Mouse (Mus musculus) megakaryocyte-erythroid progenitor cell, adult 5-6 weeks (primary cell): Measurements from ENCODE around the gene Hectd4. TPM values are rescaled to one million over a fixed set of nuclear protein-coding genes. Genes with fewer than 3 reads are reported as not detected.

ENCODE experiments used
- ATAC-seq: replicated peaks from 2 replicates; pipeline ENCODE4 v1.8.0; 2016; ENCODE audit warnings: mild to moderate bottlenecking, inconsistent platforms; ENCODE audit not compliant: severe bottlenecking, poor library complexity, low FRiP score, low TSS enrichment
- total RNA-seq, 2 experiments: library from RNA; stranded (forward) in 1 of 2; stranded (reverse) in 1 of 2; fragments of 200-1000, 215-1000 nt in 1 of 2; fragments of >200 nt in 1 of 2; fragmentation: Nextera tagmentation in 1 of 2; gene quantifications; 2 replicates each; pipeline ENCODE4 v1.2.3; 2014 to 2017

The Hectd4 gene
- total RNA-seq, 2 experiments from 2014 or later, result 25.7 to 53.9 TPM

DNA sequence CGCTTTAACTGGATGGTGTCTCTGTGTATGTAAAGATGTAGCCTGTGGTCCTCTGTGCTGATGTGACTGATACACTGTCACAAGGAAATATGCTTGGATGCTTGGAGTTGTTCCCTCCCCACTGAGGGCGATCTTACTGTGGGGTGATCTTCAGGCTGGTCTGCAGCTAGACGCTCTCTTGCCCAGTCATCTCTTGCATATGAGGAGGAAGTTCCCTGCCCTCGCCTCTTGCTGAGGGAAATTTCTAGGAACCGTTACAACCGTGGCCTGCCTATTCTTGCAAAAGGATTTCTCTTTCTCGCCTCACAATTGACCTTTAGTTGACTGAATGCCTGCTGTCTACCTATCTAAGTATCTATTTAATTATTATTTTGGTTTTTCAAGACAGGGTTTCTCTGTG, 35.0 kb downstream of the Hectd4 start:
- ATAC-seq, result no peak

DNA sequence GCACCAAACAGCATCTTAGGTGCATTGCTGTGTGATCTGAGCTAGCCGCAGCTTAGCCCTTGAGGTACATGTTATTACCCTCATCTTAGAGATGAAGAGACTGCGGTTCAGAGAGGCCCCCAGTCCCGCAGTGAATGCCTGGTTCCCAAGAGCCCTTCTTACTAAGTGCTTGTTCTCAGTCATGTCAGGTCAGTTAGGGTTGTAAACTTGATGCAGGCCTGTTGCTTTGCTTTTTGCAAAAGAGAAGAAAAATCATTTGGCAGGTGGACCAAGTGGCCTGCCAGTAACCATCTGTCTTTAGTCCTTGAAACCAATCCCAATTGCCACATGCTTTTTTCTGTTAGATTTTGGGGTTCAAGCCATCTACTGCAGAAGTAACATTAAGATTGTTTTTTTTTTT, 41.8 kb downstream of the Hectd4 start:
- ATAC-seq, result no peak

DNA sequence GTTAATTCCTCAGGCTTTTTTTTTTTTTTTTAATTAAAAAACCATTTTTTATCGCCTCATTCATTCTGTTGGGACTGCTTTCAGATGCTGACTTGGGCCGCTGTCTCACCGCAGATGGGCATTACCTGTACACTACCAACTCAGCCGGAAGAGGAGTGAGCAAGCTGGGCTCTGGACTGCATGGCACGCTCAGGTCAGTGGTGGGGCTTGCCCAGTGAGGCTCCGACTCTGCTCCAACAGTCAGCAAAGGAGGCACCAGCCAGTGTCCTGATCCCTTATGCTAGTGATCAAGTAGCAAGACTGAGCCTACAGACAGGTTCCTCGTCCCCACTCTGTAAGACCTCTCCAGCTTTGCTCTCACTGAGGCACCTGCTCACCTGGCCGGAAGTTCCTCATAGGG, 42.4 kb downstream of the Hectd4 start:
- no peak for ATAC-seq

DNA sequence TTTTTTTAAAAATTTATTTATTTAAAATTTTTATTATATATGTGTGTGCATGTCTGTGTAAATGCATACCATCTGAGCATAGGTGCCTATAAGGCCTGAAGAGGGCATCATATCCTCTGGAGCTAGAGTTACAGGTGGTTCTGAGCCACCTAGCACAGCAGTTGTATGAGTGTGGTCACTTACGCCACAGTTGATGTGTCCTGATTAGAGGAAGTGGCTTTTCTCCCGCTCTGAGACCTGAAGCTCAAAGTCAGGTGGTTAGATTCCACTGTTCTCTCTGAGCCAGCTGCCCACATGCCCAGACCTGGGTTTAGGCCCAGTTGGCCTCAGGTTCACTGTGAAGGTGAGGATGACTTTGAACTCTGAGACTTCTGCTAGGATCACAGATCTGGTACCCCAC, 44.6 kb downstream of the Hectd4 start:
- no peak for ATAC-seq

DNA sequence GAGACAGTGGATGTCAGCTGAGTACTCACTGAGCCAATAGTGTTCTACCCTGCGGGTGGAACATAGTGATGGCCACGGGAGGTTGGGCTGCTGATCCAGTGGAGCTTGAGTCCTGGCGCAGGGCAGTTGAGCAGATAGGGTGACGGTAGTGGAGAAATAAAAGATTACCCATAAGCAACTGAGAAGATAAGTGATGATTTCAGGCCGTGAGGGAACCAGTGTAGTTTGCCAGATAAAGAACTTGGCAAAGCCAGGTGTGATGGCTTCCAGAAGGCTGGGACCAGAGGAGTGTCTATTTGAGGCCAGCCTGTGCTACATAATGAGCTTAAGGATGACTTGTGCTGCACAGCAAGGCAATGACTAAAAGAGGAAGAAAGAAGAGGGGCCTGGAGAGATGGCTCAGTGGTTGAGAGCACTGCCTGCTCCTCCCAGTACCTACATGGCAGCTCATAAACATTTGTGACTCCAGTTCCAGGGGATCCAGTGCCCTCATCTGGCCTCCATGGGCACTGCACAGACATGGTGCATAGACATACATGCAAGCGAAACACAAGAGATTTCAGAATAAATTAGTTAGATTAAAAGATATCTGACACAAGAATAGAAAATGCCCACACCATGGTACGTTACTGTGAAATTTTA, 46.8 kb downstream of the Hectd4 start:
- ATAC-seq, result peak; percentile 94

DNA sequence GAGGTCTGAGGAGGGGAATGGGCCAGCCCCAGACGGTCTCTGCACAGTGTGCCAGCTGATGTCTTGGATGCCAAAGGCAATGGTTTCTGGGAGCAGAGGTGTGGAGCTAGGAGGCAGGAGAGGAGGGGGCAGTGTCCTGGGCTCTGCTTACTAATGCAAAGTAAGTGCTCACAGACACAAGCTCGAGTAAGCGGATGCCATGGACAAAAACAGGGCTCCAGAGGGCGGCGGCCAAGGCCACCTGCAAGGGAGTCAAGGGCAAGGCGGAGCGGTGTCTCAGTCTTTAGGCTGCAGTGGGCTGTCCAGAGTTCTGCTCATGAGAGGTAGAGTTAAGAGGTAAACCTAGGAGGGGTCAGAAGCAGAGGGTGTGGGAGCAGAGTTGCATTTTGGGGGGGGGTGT, 51.0 kb downstream of the Hectd4 start:
- ATAC-seq, result no peak

DNA sequence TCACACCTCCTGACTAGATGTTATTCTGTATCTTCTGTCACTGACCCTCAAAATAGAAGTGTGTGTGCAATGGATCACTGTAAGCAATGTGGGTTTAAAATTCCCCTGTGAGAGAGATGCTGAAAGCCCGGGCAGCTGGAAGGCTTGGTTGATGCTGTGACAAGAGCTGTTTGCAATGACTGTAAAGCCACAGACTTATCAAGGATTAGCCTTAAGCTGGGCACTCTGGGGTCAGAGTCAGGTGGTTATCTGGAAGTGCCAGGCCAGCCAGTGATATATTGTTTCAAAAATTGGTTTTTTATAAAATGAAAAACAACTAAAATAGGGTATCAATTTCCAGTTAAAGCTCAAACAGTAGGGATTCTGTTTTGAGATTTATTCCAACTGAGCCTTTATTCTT, 56.8 kb downstream of the Hectd4 start:
- ATAC-seq, result peak; percentile 67

DNA sequence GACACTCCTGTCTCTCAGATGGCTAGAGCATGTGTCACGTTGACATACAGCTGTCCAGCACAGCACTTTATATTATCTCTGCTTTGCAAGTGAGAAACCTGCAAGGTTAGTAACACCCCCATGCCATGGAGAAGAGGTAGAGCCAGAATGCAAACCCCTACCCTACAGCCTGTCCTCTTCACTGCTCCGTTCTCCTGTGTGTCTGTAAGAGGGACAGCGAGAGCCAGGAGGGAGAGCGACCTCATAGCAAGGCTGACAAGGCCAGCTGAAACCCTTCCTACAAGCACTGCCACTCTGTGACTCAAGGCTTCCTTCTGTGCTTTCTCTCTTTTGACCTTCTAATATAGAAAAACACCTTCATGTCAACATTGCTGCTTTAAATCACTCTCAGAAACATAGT, 60.4 kb downstream of the Hectd4 start:
- no peak for ATAC-seq

DNA sequence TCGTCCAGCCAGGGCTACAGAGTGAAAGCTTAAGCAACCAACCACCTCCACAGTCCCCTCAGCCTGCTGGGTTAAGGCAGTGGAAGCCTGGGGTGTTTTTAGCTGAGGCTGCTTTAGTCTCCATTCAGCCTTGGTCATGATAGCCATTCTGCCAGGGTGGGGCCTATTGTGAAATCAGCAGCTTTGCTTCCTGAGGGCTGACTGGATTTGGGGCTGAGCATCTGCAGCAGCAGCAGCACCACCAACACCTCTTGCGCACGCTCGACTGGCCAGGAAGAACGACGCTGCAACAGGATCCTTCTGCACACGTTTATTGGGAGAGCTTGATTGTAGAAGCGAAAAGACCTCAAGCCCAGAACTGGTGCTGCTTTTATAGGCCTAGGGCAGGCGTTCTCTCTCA, 63.0 kb downstream of the Hectd4 start:
- ATAC-seq, result no peak

DNA sequence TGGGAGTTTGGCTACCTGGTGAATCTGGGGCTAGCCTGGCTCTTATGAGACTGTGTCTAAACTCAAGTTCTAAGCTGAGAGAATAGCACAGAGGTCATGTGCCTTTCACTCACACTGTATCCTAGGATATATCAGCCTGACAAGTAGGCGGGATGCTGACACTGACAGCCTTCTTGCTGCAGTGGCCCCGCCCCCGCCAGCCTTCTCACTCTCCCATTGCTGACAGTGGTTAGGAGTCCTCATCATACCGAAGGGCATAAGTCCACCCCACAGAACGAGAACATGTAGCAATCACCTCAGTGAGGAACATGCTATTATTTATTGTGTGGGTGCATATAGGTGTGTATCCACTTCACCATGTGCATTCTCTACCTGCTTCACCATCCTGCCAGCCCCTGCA, 64.8 kb downstream of the Hectd4 start:
- ATAC-seq, result no peak

DNA sequence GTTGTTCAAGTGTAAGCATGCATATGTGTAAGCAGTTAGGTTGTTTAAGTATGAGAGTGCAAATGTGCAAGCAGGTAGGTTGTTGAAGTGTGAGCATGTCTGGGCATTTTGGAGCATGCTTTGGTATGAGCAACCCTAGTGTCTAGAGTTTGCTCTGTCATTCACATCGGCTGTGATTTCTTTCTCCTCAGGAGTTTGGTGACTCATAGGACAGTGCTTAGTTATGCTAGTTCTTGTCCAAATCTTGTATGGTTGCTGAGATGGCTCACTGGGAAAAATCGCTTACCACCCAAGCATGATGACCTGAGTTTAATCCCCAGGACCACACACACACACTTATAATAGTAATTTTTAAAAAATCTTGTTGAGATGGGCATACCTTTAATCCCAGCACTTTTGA, 67.2 kb downstream of the Hectd4 start:
- ATAC-seq, result no peak

DNA sequence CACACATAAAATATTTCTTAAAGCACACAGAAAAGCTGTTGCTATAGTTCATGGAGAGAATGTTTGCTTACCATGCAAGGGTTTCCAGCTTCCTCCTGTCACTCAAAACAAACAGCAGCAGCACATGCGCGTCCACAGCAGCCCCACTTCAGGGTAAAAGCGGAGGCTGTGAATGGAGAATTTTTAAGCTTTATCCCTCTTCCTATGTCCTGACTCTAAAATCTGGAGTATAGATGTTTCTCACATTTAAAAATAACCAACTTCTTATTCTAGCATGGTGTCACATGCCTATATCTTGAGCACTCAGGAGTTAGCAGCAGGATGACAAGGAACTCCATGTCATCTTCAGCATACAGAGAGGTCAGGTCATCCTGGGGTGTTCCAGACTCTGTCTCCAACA, 70.3 kb downstream of the Hectd4 start:
- ATAC-seq, result no peak

DNA sequence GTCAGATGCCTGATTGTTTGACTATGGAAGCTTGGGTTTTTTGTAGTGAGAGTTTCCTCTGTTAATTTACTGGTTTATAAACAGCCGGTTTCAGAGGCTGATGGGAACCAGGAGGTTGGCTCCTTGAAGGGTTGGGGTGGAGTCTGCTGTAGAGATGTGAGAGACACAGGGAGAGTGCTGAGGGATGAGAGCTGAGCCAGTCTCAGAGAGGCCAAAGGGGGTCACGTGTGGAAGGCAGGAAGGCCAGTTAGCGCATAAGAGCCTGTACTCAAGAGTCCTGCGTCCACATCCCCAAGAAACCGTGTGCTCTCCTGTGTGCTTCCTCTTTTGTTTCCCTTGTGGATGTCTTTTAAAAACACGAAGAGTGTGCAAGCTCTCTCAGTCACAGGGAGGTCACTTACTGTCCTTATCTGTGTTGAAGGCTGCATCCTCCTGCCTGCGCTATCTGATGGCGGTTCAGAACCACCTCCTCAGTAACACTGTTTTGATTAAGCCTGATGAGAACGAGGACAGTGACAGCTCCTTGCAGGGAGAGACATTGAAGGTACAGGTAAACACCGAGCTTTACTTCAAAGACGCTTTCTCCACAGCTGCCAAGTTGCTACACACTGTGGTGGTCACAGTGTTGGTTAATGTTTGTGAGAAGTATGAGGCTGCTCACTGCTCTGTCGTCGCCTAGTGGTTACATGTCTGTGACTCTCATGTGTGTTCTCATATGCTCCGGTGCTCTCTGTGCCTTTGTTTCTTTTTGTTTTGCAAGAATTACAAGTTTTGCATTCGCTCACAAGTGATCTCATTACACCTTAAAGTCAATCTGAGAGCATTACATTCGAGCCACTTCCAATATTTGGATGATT, 72.5 kb downstream of the Hectd4 start:
- ATAC-seq, result peak; percentile 74

DNA sequence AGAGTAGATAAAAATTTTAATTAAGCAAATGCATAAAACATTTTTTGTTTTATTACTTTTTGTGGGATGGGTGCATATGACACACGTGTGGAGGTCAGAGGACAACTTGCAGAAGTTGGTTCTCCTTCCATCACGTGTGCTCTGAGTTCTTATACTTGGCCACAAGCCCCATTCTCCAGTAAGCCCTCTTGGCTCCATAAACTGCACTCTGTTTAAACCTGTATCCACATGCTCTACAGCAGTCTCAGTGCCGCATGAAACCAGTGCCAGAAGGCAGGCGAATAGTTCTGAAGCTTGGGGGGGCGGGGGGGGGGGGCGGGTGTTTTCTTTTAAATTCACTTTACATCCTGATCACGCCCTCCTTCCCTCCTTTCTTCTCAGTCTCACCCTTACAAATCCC, 85.0 kb downstream of the Hectd4 start:
- no peak for ATAC-seq

DNA sequence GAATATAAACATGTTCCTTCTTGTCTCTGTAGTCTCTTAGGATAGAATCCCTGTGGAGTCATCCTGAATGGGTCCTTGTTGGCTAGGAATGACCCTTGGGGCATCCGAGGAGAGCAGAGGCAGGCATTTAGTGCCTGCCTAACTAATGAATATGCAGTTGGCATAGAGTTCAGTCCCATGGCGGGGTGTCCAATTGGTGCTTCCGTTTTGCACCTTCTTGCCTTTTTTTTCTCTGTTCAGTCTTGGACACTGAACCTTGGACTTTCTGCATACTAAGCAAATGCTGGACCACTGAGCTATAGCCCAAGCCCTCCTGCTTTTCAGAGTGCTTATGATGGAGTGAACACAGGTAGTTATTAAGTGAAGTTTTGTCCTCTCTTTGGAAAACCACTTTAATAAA, 87.6 kb downstream of the Hectd4 start:
- no peak for ATAC-seq

DNA sequence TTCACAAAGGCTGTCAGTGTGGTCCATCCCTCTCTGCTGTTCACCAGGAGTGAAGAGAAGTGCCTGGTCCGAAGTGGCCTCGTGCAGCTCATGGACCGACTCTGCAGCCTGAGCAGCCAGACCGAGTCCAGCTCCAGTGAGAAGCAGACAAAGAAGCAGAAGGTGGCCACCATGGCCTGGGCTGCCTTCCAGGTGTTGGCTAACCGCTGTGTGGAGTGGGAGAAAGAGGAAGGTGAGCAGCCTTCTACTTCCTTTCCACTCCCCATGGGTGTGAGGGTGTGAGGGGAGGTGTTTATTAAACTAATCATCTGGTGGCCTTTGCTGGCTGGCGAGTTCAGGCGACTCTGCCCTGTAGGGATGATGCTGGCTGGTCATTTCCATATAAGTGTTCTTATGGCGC, 91.6 kb downstream of the Hectd4 start:
- 0 out of 2 replicates have a peak, but pooled peaks have one; percentile 18 for ATAC-seq

DNA sequence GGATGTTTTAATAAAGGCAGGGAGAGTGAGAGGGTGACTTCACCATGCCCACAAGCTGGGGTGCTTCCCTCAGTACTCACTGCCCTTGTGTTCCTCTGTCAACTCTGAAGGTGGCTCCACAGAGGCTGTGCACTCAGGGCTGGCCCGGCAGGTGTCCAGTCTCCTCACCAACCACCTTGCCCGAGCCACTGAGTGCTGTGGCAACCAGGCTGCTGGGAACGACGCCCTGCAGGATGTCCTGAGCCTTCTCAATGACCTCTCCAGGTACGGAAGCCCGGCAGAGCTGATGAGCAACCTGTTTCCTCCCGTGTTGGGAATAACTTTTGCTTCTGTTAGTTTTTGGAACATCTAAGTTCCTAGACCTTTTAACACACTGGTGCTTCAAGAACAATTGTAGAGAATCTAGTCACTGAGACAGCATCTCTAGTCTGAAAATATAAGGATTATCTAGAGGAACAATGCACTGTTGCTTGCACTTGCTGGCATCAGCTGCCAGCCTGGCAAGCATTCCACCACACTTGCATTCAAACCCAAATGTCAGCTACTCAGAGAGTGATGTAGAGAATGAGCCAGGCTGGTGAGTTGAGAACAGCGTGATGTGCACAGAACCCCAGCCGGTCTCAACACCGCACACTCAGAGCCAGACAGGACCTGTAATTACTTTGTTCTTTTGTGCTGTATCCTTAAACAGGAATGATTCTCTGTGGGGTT, 93.9 kb downstream of the Hectd4 start:
- no peak for ATAC-seq

DNA sequence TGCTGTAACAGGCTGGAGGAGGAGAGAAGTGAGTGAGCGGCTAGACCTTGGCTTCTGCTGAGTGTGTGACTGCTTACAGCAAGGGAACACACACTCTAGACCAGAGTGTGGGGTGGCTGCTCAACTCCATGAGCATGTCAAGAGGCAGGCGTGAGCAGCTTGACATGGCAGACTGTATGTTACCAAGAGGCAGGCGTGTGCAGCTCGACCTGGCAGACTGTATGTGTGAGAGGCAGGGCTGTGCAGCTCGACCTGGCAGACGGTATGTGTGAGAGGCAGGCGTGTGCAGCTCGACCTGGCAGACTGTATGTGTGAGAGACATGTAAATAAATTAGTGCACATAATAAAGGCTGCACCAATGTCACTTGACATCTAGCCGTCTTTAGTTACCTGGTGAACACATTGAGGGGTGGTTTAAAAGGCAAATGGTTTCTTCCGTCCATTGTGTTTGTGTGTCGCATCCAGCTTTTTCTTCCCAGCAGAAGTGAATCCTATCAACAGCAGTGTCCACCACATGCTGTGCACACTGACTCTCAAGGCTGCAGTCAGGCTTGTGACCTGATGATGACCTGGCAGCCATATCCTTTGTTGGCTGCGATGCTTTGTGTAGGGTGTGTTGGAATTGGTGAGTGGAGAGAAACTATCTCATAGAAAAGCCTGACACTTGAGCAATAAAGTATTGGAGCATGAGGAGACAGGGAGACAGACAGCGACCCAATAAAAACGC, 106.2 kb downstream of the Hectd4 start:
- ATAC-seq, result no peak

DNA sequence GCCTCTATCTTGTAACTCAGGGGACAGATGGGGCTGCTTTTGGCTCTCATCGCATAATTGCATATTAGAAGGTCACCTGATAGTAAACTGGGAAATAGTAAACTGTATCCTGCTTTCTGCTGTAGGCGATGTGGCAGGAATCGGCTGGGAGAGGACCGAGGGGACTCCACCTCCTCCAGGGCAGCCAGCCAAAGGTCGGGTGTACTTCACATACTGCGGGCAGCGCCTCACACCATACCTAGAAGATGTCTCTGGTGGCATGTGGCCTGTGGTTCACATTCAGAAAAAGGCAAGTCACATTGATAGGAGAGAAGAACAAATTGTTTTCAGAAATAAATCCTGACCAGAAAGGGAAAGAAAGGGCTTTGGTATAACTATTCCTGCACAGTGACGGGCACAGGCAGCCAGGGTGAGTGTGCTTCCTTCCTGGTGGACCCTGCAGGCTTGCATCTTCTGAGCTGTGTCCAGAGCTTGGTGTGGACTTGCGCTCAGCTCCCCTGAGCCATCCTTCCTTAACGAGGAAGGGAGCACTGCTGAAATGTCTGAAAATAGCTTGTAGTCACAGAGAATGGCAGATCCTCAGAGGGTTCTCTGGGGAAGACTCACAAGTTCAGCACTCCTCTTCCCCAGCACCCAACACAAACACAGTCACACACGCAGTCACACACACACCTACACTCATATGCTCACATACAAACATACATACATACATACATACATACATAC, 109.5 kb downstream of the Hectd4 start:
- no peak for ATAC-seq
